Mouse (Mus musculus) ovary, postnatal 14 days (tissue): ENCODE measurements around the gene St7l.

Source experiments
- DNase-seq: peaks from one replicate; pipeline ENCODE4 v3.0.0; 2022; ENCODE audit warnings: low spot score

St7l gene

DNA sequence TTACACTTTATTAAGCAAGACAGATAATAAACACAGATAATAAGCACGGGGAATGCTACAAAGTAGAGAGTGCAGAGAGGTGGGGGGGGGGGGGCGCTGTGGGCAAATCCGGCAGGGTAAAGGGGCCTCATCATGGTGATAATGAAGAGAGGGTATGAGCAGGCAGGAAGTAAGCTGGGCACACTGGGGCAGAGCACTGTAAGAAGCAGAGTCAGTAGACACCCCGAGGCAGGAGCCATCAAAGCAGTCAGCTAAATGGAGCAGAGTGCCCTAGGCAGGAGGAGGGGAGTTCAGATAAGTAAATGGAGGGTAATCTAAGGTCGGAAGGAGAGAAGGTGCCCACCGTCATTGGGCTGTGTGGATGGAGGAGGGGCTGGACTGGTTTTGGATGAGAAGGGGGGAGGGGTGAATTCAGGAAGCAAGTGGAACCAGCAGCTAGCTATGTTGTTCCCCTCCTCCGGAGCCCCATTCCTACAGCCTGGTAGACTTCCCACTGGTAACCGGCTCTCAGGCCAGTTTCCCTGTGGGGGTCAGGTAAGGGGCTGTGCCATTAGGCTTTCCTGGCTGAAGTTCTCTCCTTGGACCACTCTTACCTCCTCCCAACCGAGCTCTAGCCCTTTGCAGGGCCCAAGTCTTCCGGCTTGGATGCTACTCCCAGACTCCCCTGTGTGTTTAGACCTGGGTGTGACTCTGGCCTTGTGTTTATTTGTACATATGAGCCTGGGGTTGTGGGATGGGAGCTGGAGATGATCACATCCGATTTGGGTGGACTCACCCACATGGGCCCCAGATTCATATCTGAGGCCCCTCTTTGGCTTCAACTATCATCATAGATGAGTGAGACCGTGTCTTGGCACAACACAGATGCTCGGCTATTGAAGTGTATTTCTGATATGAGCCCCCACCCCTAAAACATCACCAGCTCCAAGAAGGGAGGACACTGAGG, 99.8 kb downstream of the St7l start:
- DNase-seq = no peak

DNA sequence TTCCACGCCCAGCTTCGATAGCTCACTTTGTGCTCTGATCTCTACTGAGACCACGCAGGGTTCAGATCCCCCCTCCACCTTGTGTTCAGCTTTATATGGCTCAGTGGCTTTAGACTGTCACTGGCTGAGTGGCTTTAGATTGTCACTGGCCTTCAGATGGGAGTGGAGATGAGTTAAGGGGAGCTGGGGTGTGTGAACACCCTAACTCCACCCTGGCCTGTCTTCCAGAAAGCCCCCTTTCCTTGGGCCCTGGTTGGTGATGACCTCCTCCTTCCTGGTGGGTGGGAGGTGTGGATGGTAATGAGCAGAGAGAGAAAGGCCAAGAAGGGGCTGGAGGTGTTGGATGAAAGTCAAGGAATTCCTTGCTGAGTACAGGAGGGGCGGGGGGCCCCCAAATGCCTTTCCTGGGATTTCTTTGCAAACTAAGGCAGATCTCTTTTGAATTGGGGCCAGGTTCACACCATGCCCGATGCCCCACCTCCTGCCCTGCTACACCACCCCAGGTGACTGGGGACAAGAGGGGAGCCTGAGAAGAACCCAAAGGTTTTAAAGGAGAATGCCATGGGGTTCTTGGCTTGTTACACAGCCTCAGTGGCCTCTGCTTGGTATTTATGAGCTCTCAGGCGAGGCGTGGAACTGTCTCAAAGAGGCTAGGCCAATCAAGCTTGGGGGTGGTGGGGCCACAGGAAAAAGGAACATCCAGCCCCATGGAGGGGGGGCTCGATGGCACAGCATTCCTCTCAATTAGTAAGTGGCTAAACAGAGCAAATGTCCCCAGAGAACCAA, 101.5 kb downstream of the St7l start:
- DNase-seq = no peak

DNA sequence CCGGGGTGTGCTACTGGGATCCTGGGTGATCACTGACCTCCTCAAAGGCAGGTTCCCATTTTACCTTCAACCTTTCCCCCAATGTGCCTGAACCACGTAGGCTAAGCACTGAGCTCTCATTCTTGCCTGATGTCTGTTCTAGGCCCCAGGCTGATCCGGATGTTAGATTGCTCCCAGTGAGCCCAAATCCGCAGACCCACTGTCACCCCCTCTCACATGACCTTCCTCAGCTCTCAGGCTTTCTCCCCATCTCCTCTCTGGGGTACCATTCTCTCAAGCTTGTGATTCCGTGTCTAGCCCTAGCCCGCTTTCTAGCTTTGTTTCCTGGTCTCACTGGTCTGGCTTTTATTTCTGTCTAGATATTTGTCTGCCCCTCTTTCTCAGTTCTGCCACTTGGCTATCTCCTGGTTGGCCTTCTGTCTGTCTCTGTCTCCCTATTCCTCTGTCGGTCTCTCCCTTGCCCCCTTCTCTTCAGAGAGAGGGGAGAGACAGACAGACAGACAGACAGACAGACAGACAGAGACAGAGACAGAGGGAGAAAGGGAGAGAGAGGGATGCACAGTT, 102.3 kb downstream of the St7l start:
- DNase-seq = no peak

DNA sequence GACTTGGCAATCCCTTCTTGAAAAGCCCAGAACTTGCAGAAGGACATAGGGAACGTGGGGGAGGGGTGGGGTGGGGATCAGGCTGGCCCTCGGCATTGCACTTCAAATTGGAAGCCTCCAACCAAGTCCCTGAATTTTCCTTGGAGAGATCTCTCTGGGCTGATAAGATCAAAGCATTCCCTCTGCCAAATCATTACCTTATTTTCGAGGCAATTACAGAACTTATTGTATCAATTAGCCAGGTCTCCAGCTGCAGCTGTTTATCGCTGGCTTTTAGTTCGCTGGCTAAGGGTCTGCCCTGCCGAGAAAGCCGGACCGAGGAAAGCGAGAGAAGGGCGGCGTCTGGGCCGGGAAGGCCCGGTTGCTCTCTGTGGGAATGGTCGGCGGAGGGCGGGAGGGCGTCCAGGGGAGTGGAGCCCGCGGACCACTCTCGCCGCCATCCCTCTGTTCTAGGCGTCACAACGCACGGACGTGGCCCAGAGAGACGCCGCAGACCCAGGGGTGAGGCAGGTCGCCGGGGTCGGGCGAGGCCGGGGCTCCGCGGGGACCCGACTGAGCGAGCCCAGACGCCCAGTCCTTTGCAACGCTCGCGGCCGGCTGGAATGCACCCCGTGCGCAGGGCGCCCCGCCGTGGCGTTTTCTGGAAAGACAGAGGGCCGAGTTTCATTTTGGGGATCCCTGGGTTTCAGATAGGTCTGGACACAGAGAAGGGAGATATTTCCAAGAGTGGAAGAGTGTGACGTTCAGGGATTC, 103.9 kb downstream of the St7l start:
- DNase-seq = peak; percentile 97
